Comparison of ENCODE assay signal across 8 mouse cellular contexts in genomic region chr2:127453764-127454163, GRCm38 (mm10). TPM values are rescaled to one million over a fixed set of nuclear protein-coding genes. Genes with fewer than 3 reads are reported as not detected.
DNase-seq lines count a peak whose midpoint lies in the region; ATAC-seq and TF ChIP-seq lines count a peak whose summit lies in the region.

No protein-coding gene starts in this region.

- H3K9ac ChIP-seq in kidney, embryonic 14.5 days (ENCODE audit: low read depth, low read length): no peak overlapping the region

- peak overlapping the region; percentile 10; the same call in 1 of the 2 replicates for H3K27ac ChIP-seq in kidney, adult 2 months (ENCODE audit: insufficient read depth, low read depth, low read length)
- H3K27ac ChIP-seq in kidney, embryonic 14.5 days (ENCODE audit: low read depth, low read length): no peak overlapping the region

- peaks cover 35% of the 10 kb centered on the region for H3K4me1 ChIP-seq in kidney, adult 2 months (ENCODE audit: control insufficient read depth, insufficient read depth, low read length)
- H3K4me1 ChIP-seq in kidney, embryonic 14.5 days (ENCODE audit: control insufficient read depth, insufficient read depth, low read length): peaks cover 9% of the 10 kb centered on the region

- peak; percentile 86 for DNase-seq in kidney, adult 2 months
- DNase-seq in adrenal gland, postnatal 14 days: peak; percentile 88
- DNase-seq in embryo, embryonic 11.5 days (ENCODE audit: low read depth, low spot score): peak; percentile 55
- DNase-seq in heart, postnatal 36 days: peak; percentile 70 to 76
- peak; percentile 84 to 87 for DNase-seq in left cerebral cortex, postnatal 14 days (ENCODE audit: low spot score in 2 of 2)
- DNase-seq in naive thymus-derived CD4-positive, alpha-beta T cell, adult 2 months (ENCODE audit: low read depth): peak; percentile 68
- DNase-seq in testis, postnatal 14 days (ENCODE audit: low spot score): peak; percentile 54

- intact Hi-C loops in heart, postnatal 36 days (cut with DNase I): loop anchor here (2.0 kb wide), 1 partner anchor 93 kb away; no protein-coding TSS in a partner anchor
- intact Hi-C loops in left cerebral cortex, postnatal 14 days (cut with DNase I): loop anchor here (2.0 kb wide), 1 partner anchor 91 kb away; the partner anchor contains the start of gene Adra2b

- no peak for ATAC-seq in kidney, embryonic 14.5 days (ENCODE audit: low FRiP score, low TSS enrichment)

- 4% methylated on average over 5 of the region's 5 CpGs for WGBS in kidney, adult 2 months
- WGBS in kidney, embryonic 14.5 days: 6% methylated on average over 5 of the region's 5 CpGs

- no peaks in the 10 kb centered on the region for H3K27me3 ChIP-seq in kidney, adult 2 months (replicated peaks; ENCODE audit: control insufficient read depth, insufficient read depth, low read length)
- no peaks in the 10 kb centered on the region for H3K27me3 ChIP-seq in kidney, embryonic 14.5 days (ENCODE audit: control insufficient read depth, insufficient read depth, low read length)

- H3K4me2 ChIP-seq in kidney, embryonic 14.5 days (replicated peaks; ENCODE audit: low read depth, low read length): no peak overlapping the region

- TF ChIP-seq CTCF in kidney, adult 2 months (conservative IDR thresholded peaks at IDR 0.05; ENCODE audit: insufficient read depth, insufficient read length, low read depth, low read length): peak; percentile 86

- no peaks in the 10 kb centered on the region for H3K9me3 ChIP-seq in kidney, embryonic 14.5 days (ENCODE audit: control insufficient read depth, low read length)

- no peak for TF ChIP-seq POLR2A in kidney, adult 2 months (IDR thresholded peaks at IDR 0.05; ENCODE audit: low read depth, low read length)

- no peak overlapping the region for H3K4me3 ChIP-seq in kidney, adult 2 months (ENCODE audit: insufficient read depth, low read depth, low read length)
- no peak overlapping the region for H3K4me3 ChIP-seq in kidney, embryonic 14.5 days (ENCODE audit: low read length)

- H3K36me3 ChIP-seq in kidney, adult 2 months (ENCODE audit: control insufficient read depth, insufficient read depth, low read length): no peaks in the 10 kb centered on the region
- no peaks in the 10 kb centered on the region for H3K36me3 ChIP-seq in kidney, embryonic 14.5 days (ENCODE audit: control insufficient read depth, insufficient read depth, low read length)

RNA-seq across cellular contexts. Expression of gene Fahd2a, which starts 9.4 kb away (rescaled TPM):
- polyA plus RNA-seq in kidney, adult 2 months (2012; rRNA removed): 71.9 and 86.5 TPM in 2 replicates
- polyA plus RNA-seq in kidney, embryonic 14.5 days (2014; fragmentation: Nextera tagmentation; extraction: Ambion mirVana): 29.5 and 29.7 TPM in 2 replicates
- 48.1 and 48.5 TPM in 2 replicates for total RNA-seq in adrenal gland, postnatal 14 days (2021)
- 10 to 100 TPM; 34.1 to 44.3 TPM for total RNA-seq in heart, postnatal 36 days (2021)
- total RNA-seq in left cerebral cortex, postnatal 14 days (2021): 10 to 100 TPM; 16.7 to 17.6 TPM

RNA-seq across cellular contexts. Expression of gene Gpat2, which starts 28.8 kb away (rescaled TPM):
- 1.4 and 1.9 TPM in 2 replicates for polyA plus RNA-seq in kidney, adult 2 months (2012; rRNA removed)
- polyA plus RNA-seq in kidney, embryonic 14.5 days (2014; fragmentation: Nextera tagmentation; extraction: Ambion mirVana): 0.15 TPM in 1 of 2 replicates, not detected in the other
- total RNA-seq in adrenal gland, postnatal 14 days (2021): 0.37 and 0.38 TPM in 2 replicates
- not detected for total RNA-seq in heart, postnatal 36 days (2021)
- under 1 TPM; 0.22 to 0.25 TPM for total RNA-seq in left cerebral cortex, postnatal 14 days (2021)
